Mouse (Mus musculus): ENCODE measurements around the gene Acbd6. TPM values are rescaled to one million over a fixed set of nuclear protein-coding genes. Genes with fewer than 3 reads are reported as not detected.
A peak's percentile ranks its signal among the peaks of the same experiment; 100 is the strongest.

Gene Acbd6
- polyA plus RNA-seq, 1 experiment from 2014 or later, result 91.8 TPM

DNA sequence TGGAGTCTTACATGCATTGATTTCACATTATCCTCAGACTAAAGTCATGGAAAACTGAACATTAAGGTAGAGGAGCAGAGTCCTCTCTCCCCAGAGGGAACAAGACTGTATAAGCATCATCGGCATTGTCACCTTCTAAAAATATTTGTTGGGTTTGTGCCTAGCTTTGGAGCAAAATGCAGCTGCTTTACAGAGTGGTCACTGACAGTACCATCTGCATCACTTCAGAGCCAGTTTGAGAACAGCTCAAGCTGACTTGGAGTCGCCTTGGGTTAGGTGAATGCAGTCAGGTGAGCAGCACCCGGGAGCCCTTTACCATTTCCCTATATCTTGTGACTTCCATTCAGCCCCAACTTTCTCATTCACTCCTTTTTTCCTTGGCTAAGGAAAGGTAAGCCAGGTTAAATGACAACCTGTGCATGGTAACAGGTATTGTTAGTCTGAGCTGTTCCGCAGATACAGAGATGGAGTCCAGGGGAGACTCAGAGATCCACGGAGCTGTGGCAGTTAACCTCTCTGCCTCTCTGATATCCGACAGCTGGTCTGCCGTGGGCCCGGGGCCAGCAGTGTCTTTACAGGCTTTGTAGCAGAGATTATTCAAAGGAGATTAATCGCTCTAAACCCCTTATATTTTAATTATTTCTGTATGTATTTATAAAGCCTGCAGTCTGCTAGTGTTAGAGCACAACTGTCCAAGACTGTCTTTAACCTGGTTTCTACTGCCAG lies 92.4 kb downstream of the Acbd6 start:
- Histone ChIP-seq H3K9ac (replicated peaks; ENCODE audit: low read length) (no peak overlapping the region), H3K27me3 (ENCODE audit: control insufficient read depth, insufficient read depth, low read length) (no peaks in the 10 kb centered on the region), H3K27ac (replicated peaks; ENCODE audit: low read depth, low read length) (no peak overlapping the region), H3K9me3 (ENCODE audit: control insufficient read depth, low read length) (no peaks in the 10 kb centered on the region), H3K36me3 (ENCODE audit: control insufficient read depth, insufficient read depth, low read length) (no peaks in the 10 kb centered on the region), H3K4me2 (ENCODE audit: low read length) (no peak overlapping the region), H3K4me1 (ENCODE audit: control insufficient read depth, insufficient read depth, low read length) (peaks cover 17% of the 10 kb centered on the region), H3K4me3 (replicated peaks; ENCODE audit: low read depth, low read length) (no peak overlapping the region)
- WGBS, result 52% methylated on average over 9 of the region's 9 CpGs
- ATAC-seq (ENCODE audit: low FRiP score, low TSS enrichment), result no peak
- peak; percentile 54 for DNase-seq

DNA sequence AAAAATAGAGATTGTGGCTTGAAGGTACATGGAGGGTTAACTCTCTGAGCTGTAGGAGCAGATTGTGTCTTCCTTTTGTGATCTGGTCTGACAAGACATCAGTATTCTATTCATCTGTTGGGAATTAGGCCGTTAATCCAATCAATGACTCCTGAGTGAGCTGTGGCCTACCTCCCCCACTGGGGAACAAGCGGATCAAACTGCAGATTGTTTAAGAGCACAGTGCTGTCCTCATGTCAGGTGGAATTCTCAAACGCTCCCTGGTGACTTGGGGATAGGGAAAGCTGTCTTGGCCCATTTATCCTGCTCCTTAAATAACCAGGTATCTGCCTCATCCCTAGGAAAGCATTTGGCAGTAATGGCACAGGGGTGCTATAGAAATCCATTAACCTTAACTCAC lies 97.0 kb downstream of the Acbd6 start:
- Histone ChIP-seq H3K27ac (replicated peaks; ENCODE audit: low read depth, low read length) (no peak overlapping the region), H3K4me2 (ENCODE audit: low read length) (no peak overlapping the region), H3K36me3 (ENCODE audit: control insufficient read depth, insufficient read depth, low read length) (no peaks in the 10 kb centered on the region), H3K4me3 (replicated peaks; ENCODE audit: low read depth, low read length) (no peak overlapping the region), H3K4me1 (ENCODE audit: control insufficient read depth, insufficient read depth, low read length) (peaks cover 7% of the 10 kb centered on the region; the same call in 1 of the 2 replicates), H3K27me3 (ENCODE audit: control insufficient read depth, insufficient read depth, low read length) (no peaks in the 10 kb centered on the region), H3K9ac (replicated peaks; ENCODE audit: low read length) (no peak overlapping the region), H3K9me3 (ENCODE audit: control insufficient read depth, low read length) (no peaks in the 10 kb centered on the region)
- DNase-seq (peak; percentile 53), ATAC-seq (ENCODE audit: low FRiP score, low TSS enrichment) (no peak)
- 8% methylated on average over 3 of the region's 3 CpGs for WGBS

DNA sequence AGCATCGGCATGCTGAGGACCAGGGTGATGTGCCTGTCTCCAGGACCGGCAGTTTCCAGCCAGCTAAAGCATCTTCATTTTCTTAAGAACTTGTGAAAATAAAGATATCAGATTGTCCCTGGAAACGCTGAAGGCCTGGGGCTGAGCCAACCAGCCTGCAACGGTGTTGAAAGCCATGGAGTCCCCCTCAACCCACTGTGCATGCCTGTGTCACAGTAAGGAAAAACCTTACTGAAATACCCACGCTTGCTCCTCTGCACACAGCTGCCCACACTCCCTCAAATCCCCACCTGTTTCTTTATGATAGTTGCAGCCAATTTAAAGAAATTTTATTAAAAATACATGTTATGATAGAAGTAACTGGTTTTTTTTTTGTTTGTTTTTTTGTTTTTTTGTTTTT lies 98.4 kb downstream of the Acbd6 start:
- Histone ChIP-seq H3K9ac (replicated peaks; ENCODE audit: low read length) (no peak overlapping the region), H3K4me2 (ENCODE audit: low read length) (no peak overlapping the region), H3K27me3 (ENCODE audit: control insufficient read depth, insufficient read depth, low read length) (no peaks in the 10 kb centered on the region), H3K9me3 (ENCODE audit: control insufficient read depth, low read length) (no peaks in the 10 kb centered on the region), H3K27ac (replicated peaks; ENCODE audit: low read depth, low read length) (no peak overlapping the region), H3K36me3 (ENCODE audit: control insufficient read depth, insufficient read depth, low read length) (no peaks in the 10 kb centered on the region), H3K4me3 (replicated peaks; ENCODE audit: low read depth, low read length) (no peak overlapping the region), H3K4me1 (ENCODE audit: control insufficient read depth, insufficient read depth, low read length) (peaks cover 7% of the 10 kb centered on the region; the same call in 1 of the 2 replicates)
- no peak for ATAC-seq (ENCODE audit: low FRiP score, low TSS enrichment)
- DNase-seq, result no peak
- WGBS, result 30% methylated on average over 5 of the region's 5 CpGs

DNA sequence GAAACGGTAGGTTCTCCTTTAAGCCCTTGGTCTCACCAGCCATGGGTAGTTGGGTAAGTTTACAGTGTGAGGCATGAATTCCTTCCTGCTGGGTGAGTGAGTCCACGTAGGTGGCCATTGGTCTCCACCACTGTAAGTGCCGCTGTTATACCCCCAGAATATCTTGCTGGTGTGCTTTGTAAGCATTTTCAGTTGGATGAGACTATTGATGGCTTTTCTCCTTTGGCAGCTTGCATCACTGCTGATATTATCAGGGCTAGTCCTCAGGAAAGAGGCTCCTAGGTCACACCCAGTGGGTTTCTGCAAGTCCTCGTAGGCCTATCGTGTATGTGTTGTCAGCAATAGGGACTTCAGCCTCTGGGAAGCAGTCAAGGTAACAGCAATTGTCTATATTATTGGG lies 106.1 kb downstream of the Acbd6 start:
- Histone ChIP-seq H3K4me1 (ENCODE audit: control insufficient read depth, insufficient read depth, low read length) (no peaks in the 10 kb centered on the region), H3K9me3 (ENCODE audit: control insufficient read depth, low read length) (peaks cover 1% of the 10 kb centered on the region; the same call in 1 of the 2 replicates), H3K4me3 (replicated peaks; ENCODE audit: low read depth, low read length) (no peak overlapping the region), H3K36me3 (ENCODE audit: control insufficient read depth, insufficient read depth, low read length) (no peaks in the 10 kb centered on the region), H3K9ac (replicated peaks; ENCODE audit: low read length) (no peak overlapping the region), H3K27me3 (ENCODE audit: control insufficient read depth, insufficient read depth, low read length) (no peaks in the 10 kb centered on the region), H3K27ac (replicated peaks; ENCODE audit: low read depth, low read length) (no peak overlapping the region), H3K4me2 (ENCODE audit: low read length) (no peak overlapping the region)
- WGBS, result 92% methylated on average over 5 of the region's 5 CpGs
- no peak for DNase-seq
- ATAC-seq (ENCODE audit: low FRiP score, low TSS enrichment), result no peak

DNA sequence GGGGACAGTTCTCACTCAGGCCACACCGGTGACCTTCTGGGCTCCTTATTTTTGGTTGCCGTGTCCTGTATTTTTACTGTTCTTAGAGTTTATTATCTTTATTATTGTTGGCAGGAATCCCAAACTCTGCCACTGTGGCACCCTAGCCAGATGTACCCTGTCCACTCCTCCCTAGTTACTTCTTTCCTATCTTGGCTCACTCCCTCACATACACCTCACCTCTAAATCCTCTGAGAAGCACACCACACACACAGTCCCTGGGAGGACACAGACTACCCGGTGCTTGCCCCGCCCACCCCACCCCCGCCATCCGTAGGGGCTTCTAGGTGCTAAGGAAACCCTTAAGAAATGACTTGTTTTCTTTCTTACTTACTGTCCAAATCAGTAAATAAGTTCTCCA lies 117.7 kb downstream of the Acbd6 start:
- Histone ChIP-seq H3K4me3 (replicated peaks; ENCODE audit: low read depth, low read length) (no peak overlapping the region), H3K4me1 (ENCODE audit: control insufficient read depth, insufficient read depth, low read length) (no peaks in the 10 kb centered on the region; the same call in 1 of the 2 replicates), H3K4me2 (ENCODE audit: low read length) (no peak overlapping the region), H3K9ac (replicated peaks; ENCODE audit: low read length) (no peak overlapping the region), H3K9me3 (ENCODE audit: control insufficient read depth, low read length) (no peaks in the 10 kb centered on the region), H3K27me3 (ENCODE audit: control insufficient read depth, insufficient read depth, low read length) (no peaks in the 10 kb centered on the region), H3K27ac (replicated peaks; ENCODE audit: low read depth, low read length) (no peak overlapping the region), H3K36me3 (ENCODE audit: control insufficient read depth, insufficient read depth, low read length) (no peaks in the 10 kb centered on the region)
- DNase-seq (no peak), ATAC-seq (ENCODE audit: low FRiP score, low TSS enrichment) (no peak)
- 89% methylated on average over 6 of the region's 6 CpGs for WGBS

DNA sequence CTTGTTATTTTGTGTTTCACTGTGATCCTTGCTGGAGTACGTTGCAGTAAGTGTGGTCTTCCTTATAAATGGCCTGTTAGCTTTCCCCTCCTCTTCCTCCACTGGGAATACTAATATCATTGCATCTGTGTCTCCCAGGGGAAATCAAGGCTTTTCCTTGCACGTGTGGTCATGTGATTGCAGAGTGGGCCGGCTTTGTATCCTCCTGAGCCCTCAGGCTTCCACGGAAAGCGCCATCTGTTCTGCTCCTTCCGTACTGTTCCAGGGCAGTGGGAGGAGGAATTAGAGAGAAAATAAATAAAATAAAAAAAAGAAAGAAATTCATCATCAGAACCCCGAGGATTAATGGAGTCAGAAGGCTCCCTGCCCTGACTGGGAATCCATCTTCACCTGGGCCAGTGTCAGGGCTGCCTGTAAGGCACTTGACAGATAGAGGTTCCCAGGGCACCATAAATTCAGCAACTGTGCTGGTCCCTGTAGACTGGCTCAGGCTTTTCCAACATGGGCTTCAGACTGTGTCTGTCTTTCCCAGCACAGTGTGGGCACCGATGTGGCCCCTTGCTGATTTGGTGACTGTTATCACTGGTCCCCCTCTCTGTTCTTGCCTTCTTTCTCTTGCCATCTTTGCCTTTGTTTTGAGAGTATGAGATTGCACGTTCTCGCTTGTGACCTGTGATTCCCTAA lies 123.3 kb downstream of the Acbd6 start:
- Histone ChIP-seq H3K9ac (replicated peaks; ENCODE audit: low read length) (no peak overlapping the region; the same call in 1 of the 2 replicates), H3K36me3 (ENCODE audit: control insufficient read depth, insufficient read depth, low read length) (no peaks in the 10 kb centered on the region), H3K9me3 (ENCODE audit: control insufficient read depth, low read length) (no peaks in the 10 kb centered on the region), H3K27ac (replicated peaks; ENCODE audit: low read depth, low read length) (peak overlapping the region; percentile 39; the same call in 1 of the 2 replicates), H3K4me2 (ENCODE audit: low read length) (no peak overlapping the region), H3K27me3 (ENCODE audit: control insufficient read depth, insufficient read depth, low read length) (no peaks in the 10 kb centered on the region), H3K4me3 (replicated peaks; ENCODE audit: low read depth, low read length) (no peak overlapping the region), H3K4me1 (ENCODE audit: control insufficient read depth, insufficient read depth, low read length) (peaks cover 11% of the 10 kb centered on the region; the same call in 1 of the 2 replicates)
- DNase-seq (peak; percentile 74), ATAC-seq (ENCODE audit: low FRiP score, low TSS enrichment) (peak; percentile 73; the same call in 1 of the 2 replicates)
- WGBS, result 32% methylated on average over 10 of the region's 10 CpGs

DNA sequence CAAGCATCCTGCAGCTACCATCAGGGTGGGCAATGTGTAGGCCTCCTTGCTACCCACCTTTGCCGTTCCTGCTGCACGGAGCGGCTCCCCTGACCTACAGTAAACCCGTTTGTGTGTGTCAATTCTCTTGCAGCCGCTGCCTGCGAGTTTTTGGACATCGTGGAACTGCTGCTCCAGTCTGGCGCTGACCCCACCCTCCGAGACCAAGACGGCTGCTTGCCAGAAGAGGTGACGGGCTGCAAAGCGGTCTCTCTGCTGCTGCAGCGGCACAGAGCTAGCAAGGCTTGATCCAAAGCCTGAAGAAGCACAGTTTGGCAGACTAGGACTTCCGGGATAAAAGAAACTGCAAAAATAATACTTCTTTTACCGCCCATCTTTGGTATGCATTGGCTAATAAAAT lies 128.9 kb downstream of the Acbd6 start:
- no peaks in the 10 kb centered on the region for H3K36me3 ChIP-seq (ENCODE audit: control insufficient read depth, insufficient read depth, low read length)
- 79% methylated on average over 15 of the region's 15 CpGs for WGBS
- H3K27ac ChIP-seq (replicated peaks; ENCODE audit: low read depth, low read length), result no peak overlapping the region
- DNase-seq, result no peak
- 0 out of 2 replicates have a peak, but pooled peaks cover 4% of the 10 kb centered on the region for H3K4me1 ChIP-seq (ENCODE audit: control insufficient read depth, insufficient read depth, low read length)
- H3K9me3 ChIP-seq (ENCODE audit: control insufficient read depth, low read length), result no peaks in the 10 kb centered on the region
- no peak overlapping the region for H3K9ac ChIP-seq (replicated peaks; ENCODE audit: low read length)
- H3K4me3 ChIP-seq (replicated peaks; ENCODE audit: low read depth, low read length), result no peak overlapping the region
- no peaks in the 10 kb centered on the region for H3K27me3 ChIP-seq (ENCODE audit: control insufficient read depth, insufficient read depth, low read length)
- no peak for ATAC-seq (ENCODE audit: low FRiP score, low TSS enrichment)
- H3K4me2 ChIP-seq (ENCODE audit: low read length), result no peak overlapping the region

DNA sequence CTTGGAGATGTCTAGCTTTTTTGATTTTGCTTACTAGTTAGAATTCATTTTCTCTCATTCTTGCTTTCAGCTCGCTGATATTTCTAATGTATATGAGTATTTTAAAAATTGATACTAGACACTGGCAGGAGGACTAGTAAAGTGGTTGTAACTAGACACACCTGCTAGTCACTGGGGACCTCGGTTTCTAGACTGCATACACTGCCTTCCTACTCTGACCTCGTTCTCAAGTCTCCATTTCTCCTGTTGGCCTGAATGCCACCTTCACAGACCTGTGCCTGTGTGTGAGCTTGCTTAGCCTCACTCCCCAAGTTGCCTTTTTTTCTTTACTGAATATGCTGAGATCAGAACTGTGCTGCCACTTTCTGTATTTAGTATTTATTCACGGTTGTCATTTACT lies 131.2 kb downstream of the Acbd6 start:
- Histone ChIP-seq H3K27ac (replicated peaks; ENCODE audit: low read depth, low read length) (no peak overlapping the region), H3K4me2 (ENCODE audit: low read length) (no peak overlapping the region), H3K27me3 (ENCODE audit: control insufficient read depth, insufficient read depth, low read length) (no peaks in the 10 kb centered on the region), H3K36me3 (ENCODE audit: control insufficient read depth, insufficient read depth, low read length) (no peaks in the 10 kb centered on the region), H3K9ac (replicated peaks; ENCODE audit: low read length) (no peak overlapping the region), H3K4me1 (ENCODE audit: control insufficient read depth, insufficient read depth, low read length) (peaks cover 11% of the 10 kb centered on the region; the same call in 1 of the 2 replicates), H3K4me3 (replicated peaks; ENCODE audit: low read depth, low read length) (no peak overlapping the region), H3K9me3 (ENCODE audit: control insufficient read depth, low read length) (no peaks in the 10 kb centered on the region)
- 70% methylated on average over 4 of the region's 4 CpGs for WGBS
- DNase-seq (no peak), ATAC-seq (ENCODE audit: low FRiP score, low TSS enrichment) (no peak)

DNA sequence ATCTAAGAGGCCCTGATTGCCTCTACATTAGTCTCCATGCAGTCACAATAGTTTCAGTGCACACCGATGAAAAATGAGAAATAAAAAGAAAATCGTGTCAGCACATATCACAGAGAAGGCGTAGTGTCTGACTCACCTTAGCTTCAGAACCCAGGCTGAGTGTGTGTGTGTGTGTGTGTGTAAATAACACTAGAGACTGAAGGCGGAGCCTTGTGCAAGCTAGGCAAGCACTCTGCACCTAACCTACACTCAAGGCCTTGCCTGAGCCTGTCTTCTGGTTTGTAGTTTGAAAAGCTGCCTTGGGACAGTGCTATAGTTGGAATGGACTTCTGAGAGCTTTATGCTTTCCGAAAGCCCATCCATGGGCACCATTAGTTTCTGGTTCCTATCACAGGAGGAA lies 131.6 kb downstream of the Acbd6 start:
- WGBS, result 71% methylated on average over 5 of the region's 5 CpGs
- Histone ChIP-seq H3K27me3 (ENCODE audit: control insufficient read depth, insufficient read depth, low read length) (no peaks in the 10 kb centered on the region), H3K4me2 (ENCODE audit: low read length) (no peak overlapping the region), H3K9me3 (ENCODE audit: control insufficient read depth, low read length) (no peaks in the 10 kb centered on the region), H3K27ac (replicated peaks; ENCODE audit: low read depth, low read length) (no peak overlapping the region), H3K36me3 (ENCODE audit: control insufficient read depth, insufficient read depth, low read length) (no peaks in the 10 kb centered on the region), H3K4me3 (replicated peaks; ENCODE audit: low read depth, low read length) (no peak overlapping the region), H3K4me1 (ENCODE audit: control insufficient read depth, insufficient read depth, low read length) (peaks cover 11% of the 10 kb centered on the region; the same call in 1 of the 2 replicates), H3K9ac (replicated peaks; ENCODE audit: low read length) (no peak overlapping the region)
- ATAC-seq (ENCODE audit: low FRiP score, low TSS enrichment), result no peak
- DNase-seq, result no peak

All from midbrain, embryonic 14.5 days (tissue).